Mouse (Mus musculus) limb, embryonic 15.5 days (tissue): ENCODE data around the gene Grm5. TPM values are rescaled to one million over a fixed set of nuclear protein-coding genes. Genes with fewer than 3 reads are reported as not detected.

Experiments used
- ATAC-seq: fragments of 200-750 bp; cut with Nextera tagmentation; 2 replicates; pipeline ENCODE4 v1.8.0; 2017; ENCODE audit warnings: low read depth, moderate TSS enrichment; ENCODE audit not compliant: insufficient number of reproducible peaks, low FRiP score, low TSS enrichment
- H3K27ac ChIP-seq: fragments of 300-500 bp; sonication (generic); 2 replicates; pipeline ENCODE4 v1.5.1; 2015; ENCODE audit warnings: moderate library complexity, mild to moderate bottlenecking, inconsistent platforms
- H3K27me3 ChIP-seq: fragments of 300-500 bp; sonication (generic); 2 replicates; pipeline ENCODE4 v1.6.1; 2015; ENCODE audit warnings: inconsistent platforms
- H3K36me3 ChIP-seq: fragments of 300-500 bp; sonication (generic); 2 replicates; pipeline ENCODE4 v1.6.1; 2015; ENCODE audit warnings: inconsistent platforms
- H3K4me1 ChIP-seq: fragments of 300-500 bp; sonication (generic); 2 replicates; pipeline ENCODE4 v1.6.1; 2015; ENCODE audit warnings: inconsistent platforms
- H3K4me2 ChIP-seq: fragments of 300-500 bp; sonication (generic); 2 replicates; pipeline ENCODE4 v1.6.1; 2015; ENCODE audit warnings: mild to moderate bottlenecking, inconsistent platforms
- H3K4me3 ChIP-seq: fragments of 300-500 bp; sonication (generic); 2 replicates; pipeline ENCODE4 v1.5.1; 2015; ENCODE audit warnings: mild to moderate bottlenecking, inconsistent platforms
- H3K9ac ChIP-seq: fragments of 300-500 bp; sonication (generic); 2 replicates; pipeline ENCODE4 v1.6.1; 2015; ENCODE audit warnings: inconsistent platforms
- H3K9me3 ChIP-seq: fragments of 300-500 bp; sonication (generic); 2 replicates; pipeline ENCODE4 v1.6.1; 2016; ENCODE audit warnings: inconsistent platforms
- WGBS: fragments of 180-500 bp; shearing (Covaris S2); methylation state at CpG from one replicate; pipeline ENCODE4 v1.1.7; 2015; 5-methylcytosine and 5-hydroxymethylcytosine counted together
- polyA plus RNA-seq: library from polyadenylated mRNA; unstranded; fragments of >200 nt; fragmentation: Nextera tagmentation; extraction: Ambion mirVana; gene quantifications from 2 replicates; pipeline ENCODE4 v1.2.1, GENCODE M21; 2015

The Grm5 gene
- polyA plus RNA-seq, 1 experiment from 2014 or later: 0.08 TPM

DNA sequence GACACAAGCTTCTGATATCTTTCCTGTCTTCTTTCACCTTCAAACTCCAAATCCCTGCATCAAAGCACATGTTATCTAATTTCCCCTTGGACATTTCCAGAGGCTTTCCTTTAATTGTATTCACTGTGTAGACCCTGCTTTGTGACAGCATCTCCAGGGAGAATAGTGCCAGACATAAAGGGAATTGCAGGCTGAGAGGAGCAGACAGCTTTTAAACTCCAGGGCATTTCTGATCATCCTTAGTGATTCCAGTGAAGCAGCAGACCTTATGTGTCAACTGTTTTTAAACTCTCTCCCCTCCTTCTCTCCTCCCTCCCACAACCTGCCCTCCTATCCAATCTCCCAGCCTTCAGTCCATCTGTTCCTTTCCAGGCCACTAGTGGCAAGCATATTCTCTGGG, 507.1 kb downstream of the Grm5 start:
- H3K27me3 ChIP-seq: no peaks in the 10 kb centered on the region
- no peak for ATAC-seq
- no peaks in the 10 kb centered on the region for H3K4me1 ChIP-seq
- no peak overlapping the region for H3K9ac ChIP-seq
- no peak overlapping the region for H3K4me3 ChIP-seq
- no peaks in the 10 kb centered on the region for H3K36me3 ChIP-seq
- no peak overlapping the region for H3K27ac ChIP-seq
- no peaks in the 10 kb centered on the region for H3K9me3 ChIP-seq
- H3K4me2 ChIP-seq: no peak overlapping the region

DNA sequence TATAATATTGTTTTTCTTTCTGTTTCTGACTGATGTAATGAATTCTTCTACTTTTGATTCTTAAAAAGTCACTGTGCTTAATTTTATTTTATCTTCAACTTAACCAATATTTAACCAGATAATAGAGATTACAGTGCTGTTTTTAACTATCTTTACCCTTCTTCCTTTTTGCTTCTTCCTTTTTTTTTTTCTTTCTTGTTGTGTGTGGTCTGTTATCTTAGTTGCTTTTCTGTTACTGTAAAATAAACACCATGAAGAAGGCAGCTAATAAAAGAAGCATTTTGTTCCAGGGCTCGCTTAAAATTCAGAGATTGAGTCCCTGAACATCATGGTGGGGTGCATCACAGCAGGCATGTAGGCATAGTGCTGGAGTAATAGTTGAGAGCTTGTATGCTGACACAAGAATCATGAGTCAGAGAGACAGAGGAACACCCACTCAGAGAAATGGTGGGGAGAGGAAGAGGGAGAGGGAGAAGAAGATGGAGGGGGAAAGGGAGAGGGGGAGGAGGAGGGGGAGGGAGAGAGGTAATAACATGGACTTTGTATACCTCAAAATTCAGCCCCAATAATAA, 512.7 kb downstream of the Grm5 start:
- Histone ChIP-seq H3K36me3 (no peaks in the 10 kb centered on the region), H3K4me1 (no peaks in the 10 kb centered on the region)

GRCm38 (mm10) chr7:88097715-88098114, 513.7 kb downstream of the Grm5 start:
- 3% methylated on average over 1 of the region's 1 CpGs for WGBS
- Histone ChIP-seq H3K27ac (no peak overlapping the region), H3K4me1 (no peaks in the 10 kb centered on the region), H3K36me3 (no peaks in the 10 kb centered on the region), H3K4me2 (no peak overlapping the region), H3K27me3 (no peaks in the 10 kb centered on the region), H3K4me3 (no peak overlapping the region), H3K9ac (no peak overlapping the region), H3K9me3 (no peaks in the 10 kb centered on the region)
- no peak for ATAC-seq

More for the DNA sequence above, 512.7 kb downstream of the Grm5 start:
- H3K9ac ChIP-seq: no peak overlapping the region
- H3K9me3 ChIP-seq: no peaks in the 10 kb centered on the region
- WGBS: 43% methylated on average over 1 of the region's 1 CpGs
- no peak for ATAC-seq
- no peaks in the 10 kb centered on the region for H3K27me3 ChIP-seq
- no peak overlapping the region for H3K4me2 ChIP-seq
- no peak overlapping the region for H3K27ac ChIP-seq
- H3K4me3 ChIP-seq: no peak overlapping the region

- H3K27me3 ChIP-seq: no peaks in the 10 kb centered on the region
- no peak overlapping the region for H3K27ac ChIP-seq
- 72% methylated on average over 6 of the region's 6 CpGs for WGBS
- no peaks in the 10 kb centered on the region for H3K9me3 ChIP-seq
- no peak overlapping the region for H3K4me2 ChIP-seq
- H3K4me1 ChIP-seq: no peaks in the 10 kb centered on the region
- H3K9ac ChIP-seq: no peak overlapping the region
- H3K4me3 ChIP-seq: no peak overlapping the region
- no peak for ATAC-seq
- H3K36me3 ChIP-seq: no peaks in the 10 kb centered on the region
These were observed 532.9 kb downstream of the Grm5 start for GRCm38 (mm10) chr7:88116724-88117409.

- peaks cover 28% of the 10 kb centered on the region for H3K27me3 ChIP-seq
- H3K9ac ChIP-seq: no peak overlapping the region
- H3K4me2 ChIP-seq: no peak overlapping the region
- H3K4me1 ChIP-seq: peaks cover 9% of the 10 kb centered on the region
- no peaks in the 10 kb centered on the region for H3K9me3 ChIP-seq
- 79% methylated on average over 8 of the region's 8 CpGs for WGBS
- H3K27ac ChIP-seq: no peak overlapping the region
- no peaks in the 10 kb centered on the region for H3K36me3 ChIP-seq
- no peak for ATAC-seq
- H3K4me3 ChIP-seq: no peak overlapping the region
These were observed 544.3 kb downstream of the Grm5 start for GRCm38 (mm10) chr7:88128080-88128848.

DNA sequence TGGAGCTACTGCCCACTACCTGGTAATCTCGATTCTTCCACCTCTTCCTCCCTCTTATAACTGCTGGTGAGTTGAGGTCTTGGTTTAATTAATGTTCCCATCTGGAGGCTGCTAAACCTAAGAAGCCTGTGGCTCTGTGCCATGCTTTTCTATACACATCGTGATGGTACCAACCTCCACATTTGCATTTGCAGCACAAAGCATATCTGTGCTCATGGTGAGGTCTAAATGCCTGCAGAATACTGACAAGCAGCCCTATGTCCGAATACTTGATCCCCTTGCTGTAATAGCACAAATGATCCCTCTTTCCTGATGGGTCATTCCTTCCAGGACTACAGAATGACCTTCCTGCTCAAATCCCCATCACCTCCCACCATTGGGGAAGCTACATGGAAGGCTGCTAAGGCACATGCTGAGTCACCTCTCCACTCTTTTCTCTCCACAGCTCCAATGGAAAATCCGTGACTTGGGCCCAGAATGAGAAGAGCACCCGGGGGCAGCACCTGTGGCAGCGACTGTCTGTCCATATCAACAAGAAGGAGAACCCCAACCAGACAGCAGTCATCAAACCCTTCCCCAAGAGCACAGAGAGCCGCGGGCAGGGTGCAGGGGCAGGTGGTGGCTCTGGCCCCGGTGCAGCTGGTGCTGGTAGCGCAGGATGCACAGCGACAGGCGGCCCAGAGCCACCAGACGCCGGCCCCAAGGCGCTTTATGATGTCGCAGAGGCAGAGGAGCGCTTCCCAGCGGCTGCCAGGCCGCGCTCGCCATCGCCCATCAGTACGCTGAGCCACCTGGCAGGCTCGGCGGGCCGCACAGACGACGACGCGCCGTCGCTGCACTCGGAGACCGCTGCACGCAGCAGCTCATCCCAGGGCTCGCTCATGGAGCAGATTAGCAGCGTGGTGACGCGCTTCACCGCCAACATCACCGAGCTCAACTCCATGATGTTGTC, 545.8 kb downstream of the Grm5 start:
- Histone ChIP-seq H3K4me3 (peak overlapping the region; percentile 37), H3K27me3 (peaks cover 28% of the 10 kb centered on the region), H3K9me3 (no peaks in the 10 kb centered on the region), H3K4me2 (peak overlapping the region; percentile 75), H3K9ac (peak overlapping the region; percentile 10; the same call in 1 of the 2 replicates), H3K4me1 (peaks cover 9% of the 10 kb centered on the region), H3K36me3 (no peaks in the 10 kb centered on the region), H3K27ac (no peak overlapping the region)
- WGBS: 7% methylated on average over 41 of the region's 41 CpGs
- ATAC-seq: no peak

GRCm38 (mm10) chr7:88130488-88130849, 546.5 kb downstream of the Grm5 start:
- ATAC-seq: no peak
- H3K9me3 ChIP-seq: no peaks in the 10 kb centered on the region
- H3K27ac ChIP-seq: no peak overlapping the region
- peaks cover 9% of the 10 kb centered on the region for H3K4me1 ChIP-seq
- peak overlapping the region; percentile 75 for H3K4me2 ChIP-seq
- peaks cover 28% of the 10 kb centered on the region for H3K27me3 ChIP-seq
- WGBS: 25% methylated on average over 22 of the region's 22 CpGs
- peak overlapping the region; percentile 37 for H3K4me3 ChIP-seq
- peak overlapping the region; percentile 10; the same call in 1 of the 2 replicates for H3K9ac ChIP-seq
- H3K36me3 ChIP-seq: no peaks in the 10 kb centered on the region

- Histone ChIP-seq H3K27ac (no peak overlapping the region), H3K4me2 (no peak overlapping the region), H3K4me3 (no peak overlapping the region), H3K4me1 (no peaks in the 10 kb centered on the region), H3K36me3 (no peaks in the 10 kb centered on the region), H3K9me3 (no peaks in the 10 kb centered on the region), H3K27me3 (no peaks in the 10 kb centered on the region), H3K9ac (no peak overlapping the region)
- no peak for ATAC-seq
- WGBS: 68% methylated on average over 1 of the region's 1 CpGs
These were observed 575.7 kb downstream of the Grm5 start for GRCm38 (mm10) chr7:88159542-88160241.

GRCm38 (mm10) chr7:88161586-88161985, 577.6 kb downstream of the Grm5 start:
- no peak overlapping the region for H3K4me2 ChIP-seq
- H3K4me1 ChIP-seq: no peaks in the 10 kb centered on the region
- H3K36me3 ChIP-seq: no peaks in the 10 kb centered on the region
- H3K27ac ChIP-seq: no peak overlapping the region
- no peak for ATAC-seq
- no peaks in the 10 kb centered on the region for H3K9me3 ChIP-seq
- H3K9ac ChIP-seq: no peak overlapping the region
- no peak overlapping the region for H3K4me3 ChIP-seq
- no peaks in the 10 kb centered on the region for H3K27me3 ChIP-seq
- WGBS: 79% methylated on average over 2 of the region's 2 CpGs
